Mouse (Mus musculus) forebrain, embryonic 11.5 days (tissue): ENCODE results near the gene Hist1h4k. TPM values are rescaled to one million over a fixed set of nuclear protein-coding genes. Genes with fewer than 3 reads are reported as not detected.
"Not testable (repeated sequence)": the region's sequence is repeated elsewhere in the genome, so short reads cannot be mapped to it uniquely, and the experiment has no call there.

Experiments
- ATAC-seq: fragments of 200-750 bp; cut with Nextera tagmentation; replicated peaks from 2 replicates; pipeline ENCODE4 v1.8.0; 2017; ENCODE audit warnings: moderate TSS enrichment; ENCODE audit not compliant: low FRiP score
- DNase-seq: peaks from one replicate; pipeline ENCODE4 v3.0.0-alpha.2; 2017; ENCODE audit warnings: low spot score
- H3K27ac ChIP-seq: fragments of 300-500 bp; sonication (generic); 2 replicates; pipeline ENCODE4 v1.5.1; 2014; ENCODE audit warnings: low read depth, low read length
- H3K27me3 ChIP-seq: fragments of 300-500 bp; sonication (generic); 2 replicates; pipeline ENCODE4 v1.6.1; 2014; ENCODE audit warnings: mild to moderate bottlenecking, low read length, mixed read lengths; ENCODE audit not compliant: control insufficient read depth, insufficient read depth
- H3K36me3 ChIP-seq: fragments of 300-500 bp; sonication (generic); 2 replicates; pipeline ENCODE4 v1.6.1; 2014; ENCODE audit warnings: mild to moderate bottlenecking, low read length, moderate library complexity, mixed read lengths; ENCODE audit not compliant: control insufficient read depth, insufficient read depth
- H3K4me1 ChIP-seq: fragments of 300-500 bp; sonication (generic); replicated peaks from 2 replicates; pipeline ENCODE4 v1.6.1; 2014; ENCODE audit warnings: low read length, mixed read lengths; ENCODE audit not compliant: control insufficient read depth, insufficient read depth
- H3K4me2 ChIP-seq: fragments of 300-500 bp; sonication (generic); 2 replicates; pipeline ENCODE4 v1.6.1; 2014; ENCODE audit warnings: low read depth, mild to moderate bottlenecking, low read length, moderate library complexity, mixed read lengths; ENCODE audit not compliant: severe bottlenecking
- H3K4me3 ChIP-seq: fragments of 300-500 bp; sonication (generic); 2 replicates; pipeline ENCODE4 v1.5.1; 2014; ENCODE audit warnings: low read depth, low read length
- H3K9ac ChIP-seq: fragments of 300-500 bp; sonication (generic); 2 replicates; pipeline ENCODE4 v1.6.1; 2014; ENCODE audit warnings: low read length
- H3K9me3 ChIP-seq: fragments of 300-500 bp; sonication (generic); 2 replicates; pipeline ENCODE4 v1.6.1; 2016; ENCODE audit warnings: low read length, mixed read lengths; ENCODE audit not compliant: control insufficient read depth
- WGBS: fragments of 180-500 bp; shearing (Covaris S2); extraction: QIAGEN DNeasy Blood & Tissue Kit; methylation state at CpG from one replicate; pipeline ENCODE4 v1.1.7; 2014; 5-methylcytosine and 5-hydroxymethylcytosine counted together
- polyA plus RNA-seq: library from polyadenylated mRNA; unstranded; fragments of >200 nt; fragmentation: Nextera tagmentation; extraction: Ambion mirVana; gene quantifications from 2 replicates; pipeline ENCODE4 v1.2.1, GENCODE M21; 2014

Hist1h4k gene
- polyA plus RNA-seq, 1 experiment from 2014 or later = 4.4 TPM

GRCm38 (mm10) chr13:21729544-21729943, 20.8 kb downstream of the Hist1h4k start:
- Histone ChIP-seq H3K36me3 (no peaks in the 10 kb centered on the region), H3K27ac (no peak overlapping the region), H3K9ac (no peak overlapping the region), H3K27me3 (no peaks in the 10 kb centered on the region), H3K9me3 (no peaks in the 10 kb centered on the region), H3K4me3 (no peak overlapping the region), H3K4me1 (peaks cover 7% of the 10 kb centered on the region; the same call in 1 of the 2 replicates), H3K4me2 (no peak overlapping the region)
- ATAC-seq (no peak), DNase-seq (no peak)
- WGBS = 75% methylated on average over 1 of the region's 1 CpGs

- ATAC-seq = peak; percentile 65
- Histone ChIP-seq H3K9ac (no peak overlapping the region; the same call in 1 of the 2 replicates), H3K9me3 (no peaks in the 10 kb centered on the region), H3K4me3 (no peak overlapping the region), H3K27ac (peak overlapping the region; percentile 33), H3K4me1 (peaks cover 6% of the 10 kb centered on the region; the same call in 1 of the 2 replicates), H3K27me3 (no peaks in the 10 kb centered on the region), H3K36me3 (no peaks in the 10 kb centered on the region), H3K4me2 (no peak overlapping the region)
- DNase-seq = no peak
- WGBS = 20% methylated on average over 10 of the region's 11 CpGs
Observed at GRCm38 (mm10) chr13:21727948-21728572, 22.2 kb downstream of the Hist1h4k start.

DNA sequence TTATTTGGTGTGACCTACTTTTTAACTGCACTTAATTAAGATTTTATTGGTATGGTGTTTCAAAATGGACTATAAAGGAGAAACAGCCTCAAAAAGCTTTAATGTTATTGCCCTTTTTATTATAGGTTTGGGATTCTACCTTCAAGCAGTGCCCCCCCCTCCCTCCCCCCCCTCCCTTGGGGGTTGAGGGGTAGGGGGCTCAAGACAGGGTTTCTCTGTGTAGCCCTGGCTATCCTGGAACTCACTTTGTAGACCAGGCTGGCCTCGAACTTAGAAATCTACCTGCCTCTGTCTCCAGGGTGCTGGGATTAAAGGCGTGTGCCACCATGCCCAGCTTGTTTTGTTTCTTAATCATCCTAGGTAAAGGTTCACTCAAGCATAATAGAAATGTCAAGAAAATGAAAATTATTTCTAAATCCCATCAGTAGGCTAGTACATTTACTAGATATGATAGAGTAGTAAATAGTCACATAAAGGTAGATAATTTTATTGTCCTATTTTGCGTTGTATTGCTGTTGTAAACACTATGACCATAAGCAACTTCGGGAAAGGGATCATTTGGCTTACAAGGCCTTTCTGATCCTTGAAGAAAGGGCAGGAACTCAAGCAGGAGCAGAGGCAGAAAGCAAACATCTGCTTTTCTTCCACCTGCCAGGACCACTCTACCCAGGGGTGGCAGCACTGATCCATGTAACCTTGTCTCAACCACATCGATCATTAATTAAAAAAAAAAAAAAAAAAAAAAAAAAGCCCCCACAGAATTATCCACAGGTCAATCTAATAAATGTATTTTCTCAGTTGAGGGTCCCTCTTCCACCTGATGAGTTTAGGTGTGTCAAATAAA, 27.1 kb downstream of the Hist1h4k start:
- 37% methylated on average over 5 of the region's 5 CpGs for WGBS
- peak overlapping the region; percentile 16; the same call in 1 of the 2 replicates for H3K9ac ChIP-seq

DNA sequence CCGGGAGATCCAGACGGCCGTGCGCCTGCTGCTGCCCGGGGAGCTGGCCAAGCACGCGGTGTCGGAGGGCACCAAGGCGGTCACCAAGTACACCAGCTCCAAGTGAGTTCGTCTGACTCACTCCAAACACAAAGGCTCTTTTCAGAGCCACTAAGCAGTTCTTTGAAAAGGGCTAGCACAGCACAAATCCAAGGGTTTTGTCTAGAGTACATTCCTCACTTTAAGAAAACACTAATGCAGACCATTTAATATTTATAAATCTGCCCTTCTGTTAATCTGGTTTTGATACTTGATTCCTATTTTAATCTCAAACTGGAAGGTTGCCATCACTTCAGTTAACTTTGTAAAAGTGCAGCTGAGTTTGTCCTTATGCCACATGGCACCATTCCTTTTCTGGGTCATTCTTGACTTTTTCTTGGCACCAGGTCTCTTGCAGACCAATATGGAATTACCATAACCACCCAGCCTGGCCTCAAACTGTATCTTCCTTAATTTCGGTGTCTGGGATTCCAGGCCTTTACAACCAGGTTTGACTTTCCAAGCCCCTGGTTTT, 27.9 kb downstream of the Hist1h4k start:
- peak; percentile 60 for DNase-seq
- no peaks in the 10 kb centered on the region for H3K36me3 ChIP-seq
- WGBS = 3% methylated on average over 11 of the region's 11 CpGs

More for the DNA sequence above, 27.1 kb downstream of the Hist1h4k start:
- H3K27ac ChIP-seq = peak overlapping the region; percentile 96
- no peaks in the 10 kb centered on the region for H3K27me3 ChIP-seq
- H3K4me2 ChIP-seq = peak overlapping the region; percentile 46; the same call in 1 of the 2 replicates
- H3K4me3 ChIP-seq = no peak overlapping the region
- no peaks in the 10 kb centered on the region for H3K9me3 ChIP-seq
- peaks cover 6% of the 10 kb centered on the region; the same call in 1 of the 2 replicates for H3K4me1 ChIP-seq
- no peak for ATAC-seq
- peak; percentile 65 for DNase-seq
- H3K36me3 ChIP-seq = no peaks in the 10 kb centered on the region

DNA sequence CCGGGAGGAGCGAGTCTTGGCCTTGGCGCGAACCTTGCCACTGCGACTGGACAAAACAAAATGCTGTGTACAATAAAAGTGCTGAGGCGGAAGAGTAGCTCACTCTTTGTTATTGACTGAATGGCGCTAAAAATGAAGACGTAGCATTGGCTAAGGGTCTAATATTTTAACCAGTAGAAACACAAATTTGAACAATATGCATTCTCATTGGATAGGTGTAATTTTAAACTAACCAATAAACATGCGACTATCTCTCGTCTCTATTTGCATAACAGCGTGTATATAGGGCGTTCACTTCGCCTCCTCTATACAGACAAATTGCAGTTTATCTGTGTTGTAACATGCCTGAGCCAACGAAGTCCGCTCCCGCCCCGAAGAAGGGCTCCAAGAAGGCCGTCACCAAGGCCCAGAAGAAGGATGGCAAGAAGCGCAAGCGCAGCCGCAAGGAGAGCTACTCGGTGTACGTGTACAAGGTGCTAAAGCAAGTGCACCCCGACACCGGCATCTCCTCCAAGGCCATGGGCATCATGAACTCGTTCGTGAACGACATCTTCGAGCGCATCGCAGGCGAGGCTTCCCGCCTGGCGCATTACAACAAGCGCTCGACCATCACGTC, 28.4 kb downstream of the Hist1h4k start, which contains the start of gene Hist1h2bm:
TSS of gene Hist1h2bm (plus strand) at position 288 of the 616 bp plus-strand sequence.
- not testable (repeated sequence) for H3K4me1 ChIP-seq, H3K36me3 ChIP-seq, H3K27me3 ChIP-seq, H3K9me3 ChIP-seq
- WGBS = 1% methylated on average over 37 of the region's 37 CpGs
- Histone ChIP-seq H3K4me3 (peak within 1 kb of the TSS; percentile 30), H3K27ac (peak within 1 kb of the TSS; percentile 96), H3K4me2 (peak within 1 kb of the TSS; percentile 70), H3K9ac (peak within 1 kb of the TSS; percentile 79)
- ATAC-seq (peak; percentile 95), DNase-seq (peak; percentile 85)

More for the DNA sequence above, 27.9 kb downstream of the Hist1h4k start:
- ATAC-seq = peak; percentile 28
- Histone ChIP-seq H3K4me1 (peaks cover under 1% of the 10 kb centered on the region; the same call in 1 of the 2 replicates), H3K27ac (peak overlapping the region; percentile 96), H3K4me2 (peak overlapping the region; percentile 46), H3K9me3 (no peaks in the 10 kb centered on the region), H3K4me3 (peak overlapping the region; percentile 27), H3K9ac (peak overlapping the region; percentile 69), H3K27me3 (no peaks in the 10 kb centered on the region)

GRCm38 (mm10) chr13:21721107-21721756, 29.1 kb downstream of the Hist1h4k start:
- ATAC-seq = peak; percentile 14
- peak overlapping the region; percentile 96 for H3K27ac ChIP-seq
- peak overlapping the region; percentile 30 for H3K4me3 ChIP-seq
- peak; percentile 64 for DNase-seq
- H3K9me3 ChIP-seq, H3K27me3 ChIP-seq, H3K36me3 ChIP-seq, H3K4me1 ChIP-seq: not testable (repeated sequence)
- H3K4me2 ChIP-seq = peak overlapping the region; percentile 70
- H3K9ac ChIP-seq = peak overlapping the region; percentile 79
- WGBS = 4% methylated on average over 17 of the region's 44 CpGs

GRCm38 (mm10) chr13:21718381-21719080, 31.8 kb downstream of the Hist1h4k start:
- Histone ChIP-seq H3K9me3 (no peaks in the 10 kb centered on the region), H3K27me3 (no peaks in the 10 kb centered on the region), H3K9ac (peak overlapping the region; percentile 78), H3K4me2 (peak overlapping the region; percentile 74), H3K4me3 (peak overlapping the region; percentile 46), H3K4me1 (no peaks in the 10 kb centered on the region; the same call in 1 of the 2 replicates), H3K27ac (peak overlapping the region; percentile 94), H3K36me3 (no peaks in the 10 kb centered on the region)
- WGBS = 51% methylated on average over 4 of the region's 4 CpGs
- DNase-seq = peak; percentile 55
- no peak for ATAC-seq
